Mouse (Mus musculus) midbrain, postnatal 0 days (tissue): Measurements from ENCODE around the gene Tmem101. TPM values are rescaled to one million over a fixed set of nuclear protein-coding genes. Genes with fewer than 3 reads are reported as not detected.

Experiments
- ATAC-seq: fragments of 200-750 bp; cut with Nextera tagmentation; 2 replicates; pipeline ENCODE4 v1.8.0; 2017; ENCODE audit warnings: moderate number of reproducible peaks, mild to moderate bottlenecking, moderate TSS enrichment, moderate library complexity; ENCODE audit not compliant: low FRiP score
- DNase-seq: peaks from one replicate; pipeline ENCODE4 v3.0.0-alpha.2; 2015; ENCODE audit warnings: low spot score
- H3K27ac ChIP-seq: fragments of 300-500 bp; sonication (generic); 2 replicates; pipeline ENCODE4 v1.5.1; 2014; ENCODE audit warnings: low read depth, mild to moderate bottlenecking, low read length, mixed read lengths
- H3K27me3 ChIP-seq: fragments of 300-500 bp; sonication (generic); 2 replicates; pipeline ENCODE4 v1.6.1; 2014; ENCODE audit warnings: low read length, control low read depth, mixed read lengths; ENCODE audit not compliant: insufficient read depth
- H3K36me3 ChIP-seq: fragments of 300-500 bp; sonication (generic); 2 replicates; pipeline ENCODE4 v1.6.1; 2014; ENCODE audit warnings: low read length, control low read depth, mixed read lengths; ENCODE audit not compliant: insufficient read depth
- H3K4me1 ChIP-seq: fragments of 300-500 bp; sonication (generic); 2 replicates; pipeline ENCODE4 v1.6.1; 2014; ENCODE audit warnings: mild to moderate bottlenecking, control low read depth, antibody characterized with exemption, low read length, mixed read lengths; ENCODE audit not compliant: insufficient read depth
- H3K4me2 ChIP-seq: fragments of 300-500 bp; sonication (generic); 2 replicates; pipeline ENCODE4 v1.6.1; 2014; ENCODE audit warnings: low read depth, mild to moderate bottlenecking, low read length, mixed read lengths; ENCODE audit not compliant: poor library complexity, severe bottlenecking
- H3K4me3 ChIP-seq: fragments of 300-500 bp; sonication (generic); 2 replicates; pipeline ENCODE4 v1.5.1; 2014; ENCODE audit warnings: low read depth, mild to moderate bottlenecking, low read length, moderate library complexity
- H3K9ac ChIP-seq: fragments of 300-500 bp; sonication (generic); replicated peaks from 2 replicates; pipeline ENCODE4 v1.6.1; 2014; ENCODE audit warnings: mild to moderate bottlenecking, low read length, moderate library complexity, mixed read lengths; ENCODE audit not compliant: poor library complexity, severe bottlenecking
- H3K9me3 ChIP-seq: fragments of 300-500 bp; sonication (generic); 2 replicates; pipeline ENCODE4 v1.6.1; 2016; ENCODE audit warnings: low read length, control low read depth
- CTCF ChIP-seq: IDR thresholded peaks from 2 replicates; pipeline ENCODE4 v1.5.1; 2016; ENCODE audit warnings: antibody characterized with exemption, mild to moderate bottlenecking
- WGBS: fragments of 180-500 bp; shearing (Covaris S2); extraction: QIAGEN DNeasy Blood & Tissue Kit; methylation state at CpG from one replicate; pipeline ENCODE4 v1.1.7; 2014; 5-methylcytosine and 5-hydroxymethylcytosine counted together
- polyA plus RNA-seq: library from polyadenylated mRNA; unstranded; fragments of >200 nt; fragmentation: Nextera tagmentation; extraction: Ambion mirVana; gene quantifications from 2 replicates; pipeline ENCODE4 v1.2.1, GENCODE M21; 2015
- total RNA-seq: library from RNA; depleted of rRNA; stranded (reverse); fragments of >200 nt; gene quantifications from 2 replicates; pipeline ENCODE4 v1.2.3, GENCODE M21; 2014

Gene Tmem101
- total and polyA plus RNA-seq, 2 experiments from 2014 or later = 41.1 to 44.4 TPM

DNA sequence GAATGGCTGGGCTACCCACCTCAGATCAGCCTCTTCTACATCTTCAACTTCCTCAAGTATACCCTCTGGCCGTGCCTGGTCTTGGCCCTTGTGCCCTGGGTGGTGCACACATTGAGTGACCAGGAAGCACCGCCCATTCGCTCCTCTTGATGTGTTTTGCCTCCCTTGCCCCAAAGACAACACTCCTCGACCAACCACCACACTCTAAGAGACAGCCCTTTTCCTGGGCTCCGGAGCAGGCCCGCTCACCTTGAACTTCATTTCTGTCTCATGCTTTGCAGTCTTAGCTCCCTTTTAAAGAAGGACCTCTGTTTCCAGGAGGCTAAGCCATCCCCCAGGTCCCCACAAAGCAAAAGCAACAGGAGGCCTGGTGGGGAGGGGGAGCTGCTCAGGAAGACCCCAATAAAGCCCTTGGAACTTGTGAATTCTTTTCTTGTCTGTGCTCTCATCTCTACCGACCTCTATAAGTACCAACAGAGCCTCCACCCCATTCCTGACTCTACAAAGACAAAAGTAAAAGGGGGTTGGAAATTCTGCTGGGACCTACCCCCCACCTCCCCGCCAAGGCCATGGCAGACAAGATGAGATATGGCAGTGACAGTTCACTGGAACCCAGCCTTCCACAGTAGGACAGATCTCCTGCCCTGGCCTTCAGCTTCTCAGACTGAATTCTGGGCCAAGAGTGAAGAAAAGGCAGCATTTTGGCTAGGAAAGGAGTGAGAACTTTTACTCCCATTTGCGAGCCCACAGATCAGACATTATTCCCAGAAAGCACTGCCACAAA, 37.6 kb upstream of the Tmem101 start:
- ATAC-seq (no peak), DNase-seq (no peak)
- no peaks in the 10 kb centered on the region for H3K27me3 ChIP-seq
- peaks cover 12% of the 10 kb centered on the region for H3K4me1 ChIP-seq
- H3K4me3 ChIP-seq = no peak overlapping the region
- 88% methylated on average over 9 of the region's 9 CpGs for WGBS
- TF ChIP-seq CTCF = no peak
- no peaks in the 10 kb centered on the region for H3K9me3 ChIP-seq
- no peak overlapping the region for H3K4me2 ChIP-seq
- no peak overlapping the region for H3K9ac ChIP-seq
- H3K36me3 ChIP-seq = peaks cover 41% of the 10 kb centered on the region
- no peak overlapping the region for H3K27ac ChIP-seq

DNA sequence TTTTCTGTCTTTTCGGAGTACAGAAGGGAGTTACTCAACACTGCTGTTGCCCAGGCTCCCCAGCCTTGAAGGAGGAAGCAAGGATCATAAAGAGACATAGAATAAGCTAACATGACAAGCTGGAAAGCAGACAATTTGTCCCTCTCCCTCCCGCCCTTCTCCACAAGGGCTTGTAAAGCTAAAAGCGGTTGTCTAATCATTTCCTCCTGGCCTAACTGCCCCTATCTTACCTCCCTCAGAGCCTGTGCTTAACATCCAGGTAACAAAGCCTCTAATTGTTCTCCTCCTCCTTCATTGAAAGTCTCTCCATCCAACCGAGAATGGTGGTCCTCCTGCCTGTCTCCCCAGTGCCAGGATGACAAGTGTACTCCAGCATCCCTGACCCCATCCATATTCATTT, 34.6 kb upstream of the Tmem101 start:
- Histone ChIP-seq H3K36me3 (peaks cover 13% of the 10 kb centered on the region), H3K27ac (no peak overlapping the region), H3K9me3 (no peaks in the 10 kb centered on the region), H3K4me1 (peaks cover 13% of the 10 kb centered on the region), H3K27me3 (no peaks in the 10 kb centered on the region), H3K4me2 (peak overlapping the region; percentile 81), H3K4me3 (no peak overlapping the region; the same call in 1 of the 2 replicates), H3K9ac (peak overlapping the region; percentile 42; the same call in 1 of the 2 replicates)
- DNase-seq (no peak), ATAC-seq (no peak)
- 44% methylated on average over 4 of the region's 4 CpGs for WGBS
- no peak for TF ChIP-seq CTCF

DNA sequence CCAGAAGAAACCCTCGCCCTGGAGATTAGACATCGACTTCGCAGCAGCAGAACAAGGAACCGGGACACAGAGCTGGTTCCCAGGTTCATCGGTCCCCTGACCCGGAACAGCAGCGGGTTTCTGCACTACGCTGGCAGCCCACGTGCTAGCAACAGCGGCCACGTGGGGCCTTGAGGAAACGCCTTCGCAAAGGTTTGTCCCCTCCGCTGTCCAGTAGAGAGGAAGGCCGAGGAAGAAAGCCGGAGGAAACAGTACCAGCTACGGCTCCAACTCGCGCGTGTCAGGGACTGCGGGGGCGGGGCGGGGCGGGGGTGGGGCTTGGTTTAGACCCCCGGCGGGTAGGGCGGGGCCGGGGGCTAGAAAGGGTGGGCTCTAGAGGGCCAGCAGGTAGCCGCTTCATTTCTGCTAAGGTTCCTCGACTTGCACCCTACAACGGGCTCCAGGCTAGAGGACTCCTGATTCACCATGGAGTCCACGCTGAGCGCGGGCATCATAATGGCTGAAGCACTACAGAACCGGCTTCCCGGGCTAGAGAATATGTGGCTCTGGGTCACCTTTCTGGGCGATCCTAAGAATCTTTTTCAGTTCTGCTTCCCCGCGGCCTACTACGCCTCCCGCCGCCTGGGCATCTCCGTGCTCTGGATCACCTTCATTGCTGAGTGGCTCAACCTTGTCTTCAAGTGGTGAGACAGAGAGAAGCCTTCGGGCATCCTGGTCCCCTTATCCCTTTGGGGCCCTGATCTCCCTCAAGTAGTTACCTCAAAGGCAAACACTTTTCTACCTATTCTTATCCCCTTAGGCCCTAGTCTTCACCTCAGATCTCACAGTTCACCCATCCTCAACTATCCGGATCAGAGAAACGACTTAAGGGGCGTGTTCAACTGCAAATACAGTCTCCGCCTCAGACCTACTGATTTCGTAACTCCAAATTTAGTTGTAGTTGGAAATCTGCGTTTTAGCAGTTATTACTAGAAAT, 33.5 kb upstream of the Tmem101 start, which contains the start of gene G6pc3:
G6pc3 (plus strand) TSS at position 160 of the 976 bp plus-strand sequence.
- peaks cover 5% of the 10 kb centered on the region; the same call in 1 of the 2 replicates for H3K36me3 ChIP-seq
- H3K27me3 ChIP-seq = no peaks in the 10 kb centered on the region
- H3K4me2 ChIP-seq = peak within 1 kb of the TSS; percentile 81
- TF ChIP-seq CTCF = no peak
- WGBS = 2% methylated on average over 50 of the region's 50 CpGs
- DNase-seq = peak; percentile 96
- peak within 1 kb of the TSS; percentile 75 for H3K9ac ChIP-seq
- peak within 1 kb of the TSS; percentile 73 for H3K27ac ChIP-seq
- peaks cover 13% of the 10 kb centered on the region for H3K4me1 ChIP-seq
- H3K4me3 ChIP-seq = peak within 1 kb of the TSS; percentile 55
- H3K9me3 ChIP-seq = no peaks in the 10 kb centered on the region
- ATAC-seq = peak; percentile 89

DNA sequence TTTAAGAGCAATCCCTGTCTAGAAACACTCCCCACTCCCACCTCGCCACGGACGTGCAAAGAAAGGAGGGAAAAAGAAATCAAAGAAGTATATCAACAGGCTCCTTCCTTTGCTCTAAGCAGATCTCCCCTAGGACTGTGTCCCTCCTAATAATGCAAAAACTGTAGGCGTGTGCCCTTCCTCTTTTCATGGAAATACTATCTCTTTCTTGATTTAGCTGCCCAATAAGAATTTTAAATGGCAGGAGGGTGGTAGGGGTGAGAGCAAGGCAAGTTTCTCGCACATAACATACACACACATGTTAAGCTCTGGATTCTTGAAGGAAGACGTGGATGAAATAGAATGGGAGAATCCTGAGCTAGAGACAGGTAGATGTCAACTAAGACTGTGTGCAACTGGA, 32.8 kb upstream of the Tmem101 start:
- ATAC-seq = no peak
- Histone ChIP-seq H3K27ac (peak overlapping the region; percentile 73), H3K4me3 (peak overlapping the region; percentile 55), H3K9ac (0 out of 2 replicates have a peak overlapping the region, but pooled peaks have one; percentile 20), H3K9me3 (no peaks in the 10 kb centered on the region), H3K4me2 (peak overlapping the region; percentile 81), H3K27me3 (no peaks in the 10 kb centered on the region), H3K36me3 (peaks cover 5% of the 10 kb centered on the region; the same call in 1 of the 2 replicates), H3K4me1 (peaks cover 13% of the 10 kb centered on the region)
- WGBS = 65% methylated on average over 6 of the region's 6 CpGs
- no peak for DNase-seq
- no peak for TF ChIP-seq CTCF

DNA sequence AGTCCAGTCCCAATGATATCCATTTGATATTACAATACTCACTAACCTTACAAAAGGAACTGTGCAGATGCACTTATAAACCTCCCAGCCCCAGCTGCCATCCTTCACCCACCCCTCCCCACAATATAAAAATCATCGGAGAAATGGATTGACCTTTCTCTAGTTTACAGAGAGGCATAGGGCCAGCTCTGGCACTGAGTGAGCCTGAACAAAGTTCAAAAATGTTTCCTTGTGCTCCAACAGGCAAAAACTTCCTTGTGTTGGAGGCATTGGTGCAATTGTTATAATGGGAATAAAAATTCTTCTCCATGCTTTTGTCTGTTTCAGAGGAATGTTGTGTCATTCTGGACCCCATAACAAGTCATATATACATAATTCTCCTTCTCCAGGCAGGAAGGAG, 30.0 kb upstream of the Tmem101 start:
- ATAC-seq (no peak), DNase-seq (no peak)
- H3K36me3 ChIP-seq = peaks cover 8% of the 10 kb centered on the region; the same call in 1 of the 2 replicates
- peaks cover 16% of the 10 kb centered on the region for H3K4me1 ChIP-seq
- no peak overlapping the region for H3K4me2 ChIP-seq
- WGBS = 96% methylated on average over 1 of the region's 1 CpGs
- H3K9me3 ChIP-seq = no peaks in the 10 kb centered on the region
- no peak overlapping the region for H3K27ac ChIP-seq
- H3K9ac ChIP-seq = no peak overlapping the region
- H3K27me3 ChIP-seq = no peaks in the 10 kb centered on the region
- TF ChIP-seq CTCF = no peak
- H3K4me3 ChIP-seq = no peak overlapping the region
